Comparison of ENCODE assay signal across 10 mouse cellular contexts in genomic region chr2:155774261-155774926, GRCm38 (mm10). TPM values are rescaled to one million over a fixed set of nuclear protein-coding genes. Genes with fewer than 3 reads are reported as not detected.
DNase-seq lines count a peak whose midpoint lies in the region; ATAC-seq lines count a peak whose summit lies in the region.
"Had no signal": no experiment of that assay in that cellular context is flagged by ENCODE, and none has a peak within 500 bp of the region (broad histone marks: within the 10 kb centered on the region; RNA-seq: fewer than 3 reads in every experiment).

No protein-coding gene starts in this region.

- intact Hi-C loops in gastrocnemius, postnatal 14 days (cut with DNase I; ENCODE audit: low total_unique reads), result no loop called here

- peaks cover 57% of the 10 kb centered on the region for H3K27me3 ChIP-seq in intestine, embryonic 14.5 days (replicated peaks; ENCODE audit: control insufficient read depth, insufficient read depth, low read length)
- peaks cover 36% of the 10 kb centered on the region; the same call in 1 of the 2 replicates for H3K27me3 ChIP-seq in intestine, embryonic 16.5 days (replicated peaks; ENCODE audit: control insufficient read depth, insufficient read depth, low read length)
- H3K27me3 ChIP-seq in hindbrain, embryonic 16.5 days (replicated peaks; ENCODE audit: control insufficient read depth, insufficient read depth, low read length), result peaks cover 3% of the 10 kb centered on the region; the same call in 1 of the 2 replicates
- H3K27me3 ChIP-seq in neural tube, embryonic 13.5 days, result peaks cover 31% of the 10 kb centered on the region

- no peak for DNase-seq in intestine, embryonic 14.5 days (ENCODE audit: low spot score)
- peak; percentile 55 to 68 for DNase-seq in cerebellum, postnatal 25 days
- DNase-seq in gastrocnemius, postnatal 14 days, result no peak
- no peak for DNase-seq in right cerebral cortex, postnatal 25 days
- DNase-seq in kidney, postnatal 25 days, result no peak
- DNase-seq: adrenal gland, adult 8-10 months had no signal

- H3K4me2 ChIP-seq in intestine, embryonic 14.5 days (ENCODE audit: low read length), result peak overlapping the region; percentile 80
- H3K4me2 ChIP-seq in intestine, embryonic 16.5 days (ENCODE audit: low read depth, low read length), result no peak overlapping the region
- H3K4me2 ChIP-seq in hindbrain, embryonic 16.5 days (ENCODE audit: low read length), result peak overlapping the region; percentile 75
- H3K4me2 ChIP-seq in neural tube, embryonic 13.5 days, result peak overlapping the region; percentile 69

- H3K36me3 ChIP-seq in intestine, embryonic 14.5 days (ENCODE audit: control insufficient read depth, insufficient read depth, low read length), result no peaks in the 10 kb centered on the region
- no peaks in the 10 kb centered on the region for H3K36me3 ChIP-seq in intestine, embryonic 16.5 days (ENCODE audit: control insufficient read depth, insufficient read depth, low read length)
- H3K36me3 ChIP-seq in hindbrain, embryonic 16.5 days (ENCODE audit: control insufficient read depth, insufficient read depth, low read length), result no peaks in the 10 kb centered on the region
- no peaks in the 10 kb centered on the region for H3K36me3 ChIP-seq in neural tube, embryonic 13.5 days

- H3K27ac ChIP-seq in intestine, embryonic 14.5 days (ENCODE audit: low read depth), result no peak overlapping the region
- no peak overlapping the region for H3K27ac ChIP-seq in intestine, embryonic 16.5 days (ENCODE audit: low read length)
- no peak overlapping the region for H3K27ac ChIP-seq in hindbrain, embryonic 16.5 days (ENCODE audit: low read depth, low read length)
- no peak overlapping the region for H3K27ac ChIP-seq in neural tube, embryonic 13.5 days (replicated peaks)

- no peaks in the 10 kb centered on the region for H3K9me3 ChIP-seq in intestine, embryonic 14.5 days (ENCODE audit: control insufficient read depth, low read length)
- H3K9me3 ChIP-seq in intestine, embryonic 16.5 days (ENCODE audit: control insufficient read depth, low read length), result no peaks in the 10 kb centered on the region
- no peaks in the 10 kb centered on the region for H3K9me3 ChIP-seq in hindbrain, embryonic 16.5 days (ENCODE audit: control insufficient read depth, low read length)
- H3K9me3 ChIP-seq in neural tube, embryonic 13.5 days, result no peaks in the 10 kb centered on the region

- H3K4me3 ChIP-seq in intestine, embryonic 14.5 days (ENCODE audit: low read depth, low read length), result no peak overlapping the region
- H3K4me3 ChIP-seq in intestine, embryonic 16.5 days (ENCODE audit: low read length), result no peak overlapping the region
- H3K4me3 ChIP-seq in hindbrain, embryonic 16.5 days (ENCODE audit: low read length), result peak overlapping the region; percentile 83
- peak overlapping the region; percentile 81 for H3K4me3 ChIP-seq in neural tube, embryonic 13.5 days
- H3K4me3 ChIP-seq: myocyte had no signal

- ATAC-seq in intestine, embryonic 14.5 days (replicated peaks; ENCODE audit: low FRiP score, low TSS enrichment, low read depth), result no peak
- no peak for ATAC-seq in intestine, embryonic 16.5 days
- ATAC-seq in hindbrain, embryonic 16.5 days, result no peak
- no peak for ATAC-seq in neural tube, embryonic 13.5 days (ENCODE audit: low read depth)

- no peak overlapping the region for H3K9ac ChIP-seq in intestine, embryonic 14.5 days (ENCODE audit: low read length)
- no peak overlapping the region for H3K9ac ChIP-seq in intestine, embryonic 16.5 days (ENCODE audit: low read depth, low read length)
- H3K9ac ChIP-seq in hindbrain, embryonic 16.5 days (ENCODE audit: low read depth, low read length), result no peak overlapping the region
- H3K9ac ChIP-seq in neural tube, embryonic 13.5 days, result no peak overlapping the region; the same call in 1 of the 2 replicates

- WGBS in intestine, embryonic 14.5 days, result 50% methylated on average over 11 of the region's 11 CpGs
- 51% methylated on average over 11 of the region's 11 CpGs for WGBS in intestine, embryonic 16.5 days
- 59% methylated on average over 11 of the region's 11 CpGs for WGBS in hindbrain, embryonic 16.5 days
- 53% methylated on average over 11 of the region's 11 CpGs for WGBS in neural tube, embryonic 13.5 days

- peaks cover 8% of the 10 kb centered on the region; the same call in 1 of the 2 replicates for H3K4me1 ChIP-seq in intestine, embryonic 14.5 days (replicated peaks; ENCODE audit: control insufficient read depth, insufficient read depth, low read length)
- H3K4me1 ChIP-seq in intestine, embryonic 16.5 days (ENCODE audit: control insufficient read depth, insufficient read depth, low read length), result 0 out of 2 replicates have a peak, but pooled peaks cover 5% of the 10 kb centered on the region
- H3K4me1 ChIP-seq in hindbrain, embryonic 16.5 days (ENCODE audit: control insufficient read depth, insufficient read depth, low read depth, low read length), result peaks cover 26% of the 10 kb centered on the region
- H3K4me1 ChIP-seq in neural tube, embryonic 13.5 days (replicated peaks), result peaks cover 44% of the 10 kb centered on the region

RNA-seq across cellular contexts. Expression of gene Mmp24, which starts 0.7 kb away (rescaled TPM):
- polyA plus RNA-seq in intestine, embryonic 14.5 days (2014; fragmentation: Nextera tagmentation; extraction: Ambion mirVana), result 0.28 and 0.55 TPM in 2 replicates
- polyA plus RNA-seq in intestine, embryonic 16.5 days (2015; fragmentation: Nextera tagmentation; extraction: Ambion mirVana), result 0.18 and 0.21 TPM in 2 replicates
- 16.0 and 16.8 TPM in 2 replicates for polyA plus RNA-seq in hindbrain, embryonic 16.5 days (2015; fragmentation: Nextera tagmentation; extraction: Ambion mirVana)
- polyA plus RNA-seq in neural tube, embryonic 13.5 days (2015; fragmentation: Nextera tagmentation; extraction: Ambion mirVana), result 11.7 and 12.2 TPM in 2 replicates
- total RNA-seq in gastrocnemius, postnatal 14 days (2021), result under 1 TPM in 1 of 2 experiments, not detected in 1; 0.08 TPM

RNA-seq across cellular contexts. Expression of gene Procr, which starts 23.5 kb away (rescaled TPM):
- 22.8 and 23.0 TPM in 2 replicates for polyA plus RNA-seq in intestine, embryonic 14.5 days (2014; fragmentation: Nextera tagmentation; extraction: Ambion mirVana)
- 20.4 and 20.8 TPM in 2 replicates for polyA plus RNA-seq in intestine, embryonic 16.5 days (2015; fragmentation: Nextera tagmentation; extraction: Ambion mirVana)
- 2.3 and 3.7 TPM in 2 replicates for polyA plus RNA-seq in hindbrain, embryonic 16.5 days (2015; fragmentation: Nextera tagmentation; extraction: Ambion mirVana)
- 4.5 and 5.1 TPM in 2 replicates for polyA plus RNA-seq in neural tube, embryonic 13.5 days (2015; fragmentation: Nextera tagmentation; extraction: Ambion mirVana)
- 10 to 100 TPM; 10.3 to 12.7 TPM for total RNA-seq in gastrocnemius, postnatal 14 days (2021)

RNA-seq across cellular contexts. Expression of gene Gm17581, which starts 38.7 kb away (rescaled TPM):
- polyA plus RNA-seq in intestine, embryonic 14.5 days (2014; fragmentation: Nextera tagmentation; extraction: Ambion mirVana), result not detected in 2 replicates
- not detected in 2 replicates for polyA plus RNA-seq in intestine, embryonic 16.5 days (2015; fragmentation: Nextera tagmentation; extraction: Ambion mirVana)
- not detected in 2 replicates for polyA plus RNA-seq in hindbrain, embryonic 16.5 days (2015; fragmentation: Nextera tagmentation; extraction: Ambion mirVana)
- polyA plus RNA-seq in neural tube, embryonic 13.5 days (2015; fragmentation: Nextera tagmentation; extraction: Ambion mirVana), result not detected in 2 replicates
- total RNA-seq in gastrocnemius, postnatal 14 days (2021), result not detected
- total RNA-seq: adrenal gland, adult 8-10 months had no signal
- polyA plus RNA-seq: myocyte had no signal

RNA-seq across cellular contexts. Expression of gene BC029722, which starts 44.8 kb away (rescaled TPM):
- 12.8 and 13.2 TPM in 2 replicates for polyA plus RNA-seq in intestine, embryonic 14.5 days (2014; fragmentation: Nextera tagmentation; extraction: Ambion mirVana)
- 27.4 and 30.0 TPM in 2 replicates for polyA plus RNA-seq in intestine, embryonic 16.5 days (2015; fragmentation: Nextera tagmentation; extraction: Ambion mirVana)
- 43.6 and 47.5 TPM in 2 replicates for polyA plus RNA-seq in hindbrain, embryonic 16.5 days (2015; fragmentation: Nextera tagmentation; extraction: Ambion mirVana)
- 24.1 and 28.7 TPM in 2 replicates for polyA plus RNA-seq in neural tube, embryonic 13.5 days (2015; fragmentation: Nextera tagmentation; extraction: Ambion mirVana)
- total RNA-seq in gastrocnemius, postnatal 14 days (2021), result 10 to 100 TPM; 17.8 to 19.3 TPM

RNA-seq across cellular contexts. Expression of gene Edem2, which starts 45.1 kb away (rescaled TPM):
- 39.2 and 47.1 TPM in 2 replicates for polyA plus RNA-seq in intestine, embryonic 14.5 days (2014; fragmentation: Nextera tagmentation; extraction: Ambion mirVana)
- 85.7 and 94.6 TPM in 2 replicates for polyA plus RNA-seq in intestine, embryonic 16.5 days (2015; fragmentation: Nextera tagmentation; extraction: Ambion mirVana)
- 42.4 and 45.5 TPM in 2 replicates for polyA plus RNA-seq in hindbrain, embryonic 16.5 days (2015; fragmentation: Nextera tagmentation; extraction: Ambion mirVana)
- 38.9 and 40.3 TPM in 2 replicates for polyA plus RNA-seq in neural tube, embryonic 13.5 days (2015; fragmentation: Nextera tagmentation; extraction: Ambion mirVana)
- 1 to 10 TPM; 6.0 to 6.2 TPM for total RNA-seq in gastrocnemius, postnatal 14 days (2021)

Comparison
In these comparisons a context has a peak if more than half of its experiments do, and no peak if none do; other contexts are left out.
1. DNase-seq: peak in cerebellum, postnatal 25 days (2 of 2); none in intestine, embryonic 14.5 days (single experiment), gastrocnemius, postnatal 14 days (single experiment), right cerebral cortex, postnatal 25 days (single experiment) and kidney, postnatal 25 days (0 of 2).
2. H3K4me3 ChIP-seq: peak in hindbrain, embryonic 16.5 days (single experiment) and neural tube, embryonic 13.5 days (single experiment); none in intestine, embryonic 14.5 days (single experiment) and intestine, embryonic 16.5 days (single experiment).